Mouse (Mus musculus): ENCODE measurements at regions not wholly inside any gene's neighbourhood (a gene's known extent, or its start where the extent isn't known, plus 50 kb on each side); places are given as distances from the start of the nearest gene placed in this dataset.
"Not testable (repeated sequence)": the region's sequence is repeated elsewhere in the genome, so short reads cannot be mapped to it uniquely, and the experiment has no call there.

GRCm38 (mm10) chr7:116680523-116680922 is 176.4 kb downstream of the Nucb2 start:
- DNase-seq (ENCODE audit: low read depth, low spot score), result no peak

- DNase-seq (ENCODE audit: low read depth, low spot score), result peak; percentile 45
These were observed 177.1 kb downstream of the Nucb2 start for GRCm38 (mm10) chr7:116681268-116681667.

DNA sequence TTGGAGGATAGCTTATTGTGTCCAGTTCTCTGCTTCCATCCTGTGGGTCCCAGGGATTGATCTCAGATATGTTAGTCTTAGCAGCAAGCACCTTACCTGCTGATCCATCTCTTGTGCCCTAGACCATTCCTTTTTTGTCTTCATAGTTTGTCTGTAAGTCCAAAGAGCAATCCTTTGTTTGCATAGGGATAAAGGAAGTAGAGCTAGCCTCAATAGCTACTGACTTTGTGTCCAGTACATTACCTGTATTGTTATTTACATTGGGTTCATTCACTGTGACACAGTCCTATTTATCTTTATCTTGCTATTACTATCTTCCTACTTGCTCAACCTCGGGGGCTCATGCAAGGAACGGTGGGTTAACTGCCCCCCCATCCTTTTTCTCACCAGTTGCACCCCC is 196.2 kb downstream of the Nucb2 start:
- DNase-seq (ENCODE audit: low read depth, low spot score), result no peak

DNA sequence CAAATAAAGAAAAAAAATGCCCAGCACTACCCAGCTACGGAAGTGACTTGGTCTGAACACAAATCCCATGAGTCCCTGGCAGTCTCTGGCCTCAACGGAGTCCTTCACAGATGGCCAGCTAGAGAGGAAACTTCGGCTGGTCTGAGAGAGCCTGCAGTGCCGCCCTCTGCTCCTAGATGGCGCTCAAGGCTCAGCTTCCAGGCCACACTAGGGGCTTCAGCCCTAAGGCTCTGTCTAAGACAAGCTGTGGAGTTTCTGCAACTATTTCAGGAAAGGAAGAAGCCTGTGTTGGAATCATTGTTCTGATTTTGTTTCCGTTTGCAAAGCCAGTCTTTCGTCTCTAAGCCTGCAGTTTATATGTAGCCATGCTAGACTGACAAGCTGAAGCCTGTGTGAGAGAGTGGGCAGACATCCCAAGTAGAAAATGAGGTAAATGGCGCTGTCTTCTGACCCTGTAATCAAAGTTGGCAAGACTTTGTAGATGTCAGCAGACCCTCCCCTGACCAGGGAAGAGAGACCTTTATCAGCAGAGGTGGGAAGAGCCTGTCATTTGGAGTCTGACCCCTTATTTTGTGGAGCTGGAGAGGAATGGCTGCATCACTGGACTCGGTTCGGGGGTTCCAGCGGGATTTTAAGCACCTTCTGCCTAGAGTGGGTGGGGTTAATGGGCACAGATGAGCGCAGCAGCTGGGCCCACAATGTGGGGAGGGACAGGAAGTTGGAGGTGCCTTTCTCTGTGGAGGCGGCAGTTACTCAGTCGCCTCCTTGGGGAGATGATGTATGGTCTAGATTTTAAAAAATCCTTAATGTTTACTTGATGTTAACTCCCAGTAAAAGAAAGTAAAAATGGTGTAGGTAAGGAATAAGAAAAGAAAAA is 197.5 kb downstream of the Nucb2 start:
- DNase-seq (ENCODE audit: low read depth, low spot score), result peak; percentile 78

GRCm38 (mm10) chr7:116702596-116702995 is 198.4 kb downstream of the Nucb2 start:
- no peak for DNase-seq (ENCODE audit: low read depth, low spot score)

DNA sequence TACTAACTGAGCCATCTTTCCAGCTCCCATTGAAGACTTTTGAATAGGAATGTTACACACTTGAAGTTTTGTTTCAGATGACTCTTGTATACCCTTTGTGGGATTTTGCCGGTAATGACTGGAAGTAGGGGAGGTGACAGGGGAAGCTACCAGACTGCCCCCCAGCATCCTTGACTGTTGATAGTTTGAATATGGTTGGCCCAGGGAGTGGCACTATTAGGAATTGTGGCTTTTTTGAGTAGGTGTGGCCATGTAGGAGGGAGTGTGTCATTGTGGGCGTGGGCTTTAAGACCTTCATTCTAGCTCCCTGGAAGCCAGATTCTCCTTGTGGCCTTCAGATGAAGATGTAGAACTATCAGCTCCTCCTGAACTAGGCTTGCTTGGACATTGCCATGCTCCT is 207.4 kb downstream of the Nucb2 start:
- no peak for DNase-seq (ENCODE audit: low read depth, low spot score)

- DNase-seq (ENCODE audit: low read depth, low spot score), result no peak
These were observed 209.0 kb downstream of the Nucb2 start for GRCm38 (mm10) chr7:116713200-116713599.

- no peak for DNase-seq (ENCODE audit: low read depth, low spot score)
These were observed 211.3 kb downstream of the Nucb2 start for GRCm38 (mm10) chr7:116715234-116716046.

GRCm38 (mm10) chr7:116728379-116728778 is 224.2 kb downstream of the Nucb2 start:
- no peak for DNase-seq (ENCODE audit: low read depth, low spot score)

- peak; percentile 71 for DNase-seq (ENCODE audit: low read depth, low spot score)
These were observed 225.6 kb downstream of the Nucb2 start for GRCm38 (mm10) chr7:116729795-116730194.

- DNase-seq (ENCODE audit: low read depth, low spot score), result no peak
These were observed 231.5 kb downstream of the Nucb2 start for GRCm38 (mm10) chr7:116735676-116736075.

- no peak for DNase-seq (ENCODE audit: low read depth, low spot score)
These were observed 232.2 kb downstream of the Nucb2 start for GRCm38 (mm10) chr7:116736333-116736732.

DNA sequence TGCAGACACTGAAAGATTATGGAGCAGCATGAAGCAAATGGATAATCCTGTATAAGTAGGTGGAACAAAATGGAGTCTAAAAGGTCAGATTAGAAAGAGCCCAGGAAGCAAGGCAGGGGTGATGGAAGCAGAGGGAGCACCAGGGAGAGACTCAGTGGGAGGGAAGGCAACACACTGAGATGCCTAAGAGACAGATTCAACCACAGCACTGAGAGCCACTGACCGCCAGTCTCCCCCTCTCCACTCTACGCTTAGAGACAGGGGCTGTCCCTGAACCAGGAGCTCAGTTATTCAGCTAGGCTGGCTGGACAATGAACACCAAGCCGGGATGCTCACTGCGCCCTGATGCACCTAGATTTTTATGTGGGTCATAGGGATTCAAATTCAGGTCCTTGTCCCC is 233.8 kb downstream of the Nucb2 start:
- no peak for DNase-seq (ENCODE audit: low read depth, low spot score)

DNA sequence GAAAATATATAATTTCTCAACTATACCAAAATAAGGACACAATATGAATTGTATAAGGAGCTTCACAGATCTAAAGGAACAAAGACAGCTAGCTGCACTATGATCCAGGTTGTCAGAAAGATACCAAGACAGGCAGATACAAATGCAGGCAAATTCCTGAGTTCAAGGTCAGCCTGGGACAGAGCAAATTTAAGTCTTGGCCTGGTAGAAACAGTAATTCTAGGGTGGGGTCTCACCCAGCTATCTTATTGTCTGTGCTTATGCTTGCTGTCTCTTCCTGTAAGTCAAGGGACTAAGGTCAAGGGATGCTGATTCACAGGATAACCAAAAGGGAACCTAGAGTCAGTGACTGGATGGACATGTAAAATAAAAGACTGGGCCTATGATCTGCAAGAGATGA is 250.4 kb downstream of the Nucb2 start:
- no peak for DNase-seq (ENCODE audit: low read depth, low spot score)

DNA sequence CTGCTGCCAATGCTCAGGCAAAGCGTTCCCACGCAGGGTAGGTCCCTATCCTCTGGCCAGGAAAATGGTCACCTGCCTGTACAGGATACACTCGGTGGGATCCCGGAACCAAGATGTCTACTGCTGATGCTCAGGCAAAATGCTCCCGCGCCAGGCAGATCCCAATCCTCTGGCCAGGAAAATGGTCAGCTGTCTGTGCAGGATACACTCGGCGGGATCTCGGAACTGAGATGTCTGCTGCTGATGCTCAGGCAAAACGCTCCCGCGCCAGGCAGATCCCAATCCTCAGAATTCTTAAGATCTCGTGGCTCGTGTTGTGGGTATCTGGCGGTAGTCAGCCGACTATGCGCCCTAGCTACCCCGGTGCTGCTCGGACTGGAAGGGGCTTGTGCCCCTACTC is 288.0 kb downstream of the Nucb2 start:
- DNase-seq (ENCODE audit: low read depth, low spot score), result not testable (repeated sequence)

DNA sequence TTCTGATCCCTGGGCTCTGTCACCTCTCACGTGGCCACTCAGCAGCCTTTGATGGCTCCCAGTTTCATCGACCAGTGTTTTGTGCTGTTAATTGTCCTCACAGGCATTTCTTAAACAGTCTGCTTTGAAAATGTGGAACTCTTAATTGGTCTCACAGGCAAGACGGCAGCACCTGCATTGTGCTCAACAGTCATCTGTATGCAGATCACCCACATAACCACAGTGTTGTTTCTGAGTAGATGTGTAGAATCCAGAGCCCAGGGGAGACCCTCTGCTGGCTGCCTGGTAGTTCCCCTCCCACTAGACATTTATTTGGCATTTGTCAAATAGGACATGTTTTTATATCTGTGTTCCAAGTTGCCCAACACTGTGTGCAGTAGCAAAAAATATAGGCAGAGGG is 304.3 kb downstream of the Nucb2 start:
- DNase-seq (ENCODE audit: low read depth, low spot score), result no peak

GRCm38 (mm10) chr7:116816494-116816893 is 312.3 kb downstream of the Nucb2 start:
- DNase-seq (ENCODE audit: low read depth, low spot score), result no peak

DNA sequence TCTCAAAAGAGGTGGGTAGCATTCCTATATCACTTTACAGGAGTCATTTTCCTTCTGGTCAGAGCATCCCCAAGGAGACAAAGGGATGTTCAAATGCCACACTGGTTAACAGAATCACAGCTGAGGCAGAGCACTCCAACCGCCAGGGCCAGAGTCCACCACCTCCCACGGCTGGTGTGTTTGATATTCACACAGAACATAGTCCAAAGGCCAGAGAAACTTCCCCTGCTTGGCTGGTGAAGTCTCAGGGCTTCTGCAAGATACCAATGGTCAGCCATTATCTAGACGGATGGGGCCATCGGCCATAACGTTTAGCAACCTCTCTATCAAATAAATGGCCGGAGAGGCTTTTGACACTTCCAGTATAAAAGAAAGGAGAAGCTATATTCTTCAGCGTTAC is 313.8 kb downstream of the Nucb2 start:
- no peak for DNase-seq (ENCODE audit: low read depth, low spot score)

- no peak for DNase-seq (ENCODE audit: low read depth, low spot score)
These were observed 316.4 kb downstream of the Nucb2 start for GRCm38 (mm10) chr7:116820613-116821012.

DNA sequence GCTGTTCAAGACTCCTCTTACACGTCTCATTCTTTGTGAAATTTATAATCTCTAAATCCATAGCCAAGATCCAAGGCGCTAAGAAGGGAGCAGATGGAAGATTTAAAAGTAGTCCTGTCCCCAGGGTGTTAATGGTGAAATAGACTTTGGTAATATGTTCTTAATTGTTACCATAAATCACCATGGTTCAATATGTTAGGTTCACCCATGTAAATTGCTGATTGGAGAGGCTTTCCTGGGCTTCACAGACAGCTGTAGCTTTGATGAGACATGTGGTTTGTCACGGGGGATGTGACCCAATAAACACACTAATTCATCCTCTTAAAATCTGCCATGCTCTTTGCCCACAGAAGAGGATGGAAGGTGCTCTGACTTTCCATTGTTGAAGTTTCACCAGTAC is 338.7 kb downstream of the Nucb2 start:
- no peak for DNase-seq (ENCODE audit: low read depth, low spot score)

DNA sequence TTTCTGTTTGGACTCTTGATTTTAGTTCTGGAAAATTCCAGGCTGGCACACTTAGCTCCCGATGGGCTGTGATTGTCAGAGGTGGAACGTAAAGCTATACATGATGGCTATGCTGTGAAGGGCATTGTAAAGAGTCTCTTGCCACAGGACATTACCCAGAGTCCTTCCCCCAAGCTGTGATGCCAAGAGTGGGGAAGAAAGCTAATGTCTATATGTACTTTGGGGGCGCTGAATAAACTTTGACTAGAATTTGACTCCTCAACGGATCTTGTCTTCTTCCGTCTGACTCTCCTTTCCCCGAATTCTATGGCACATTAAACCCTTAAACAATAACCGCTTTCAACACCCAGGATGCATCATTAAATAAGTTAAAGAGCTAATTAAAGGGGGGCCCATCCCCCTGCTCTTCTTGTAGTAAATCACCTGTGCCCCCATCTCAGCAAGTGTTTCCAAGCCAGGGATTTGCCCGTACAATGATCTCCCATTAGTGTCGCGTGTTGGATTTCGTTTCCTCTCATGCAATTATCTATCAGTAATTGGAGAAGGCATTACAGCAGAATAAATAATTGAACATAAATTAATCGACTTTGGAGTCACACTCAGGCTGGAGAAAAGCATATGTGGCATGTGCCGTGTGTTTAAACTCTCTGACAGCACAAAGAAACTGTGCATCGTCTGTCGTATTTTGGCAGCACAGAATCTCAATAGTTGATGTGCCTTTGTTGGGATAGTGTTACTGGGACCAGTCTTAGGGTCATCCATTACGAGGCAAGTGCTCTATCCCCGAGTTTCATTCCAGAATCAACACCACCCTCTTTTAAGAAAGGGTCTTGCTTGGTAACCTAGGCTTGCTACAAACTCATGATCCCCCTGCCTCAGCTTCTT is 343.9 kb downstream of the Nucb2 start:
- no peak for DNase-seq (ENCODE audit: low read depth, low spot score)

GRCm38 (mm10) chr7:116853351-116853750 is 349.2 kb downstream of the Nucb2 start:
- DNase-seq (ENCODE audit: low read depth, low spot score), result no peak

All from forelimb bud, embryonic 11.5 days (tissue).